Mouse (Mus musculus): ENCODE measurements at regions not wholly inside any gene's neighbourhood (a gene's known extent, or its start where the extent isn't known, plus 50 kb on each side); places are given as distances from the start of the nearest gene placed in this dataset.

GRCm38 (mm10) chrX:52221016-52221415 lies 56.0 kb upstream of the Gpc4 start:
- DNase-seq (ENCODE audit: low spot score): no peak

- peak; percentile 17 for DNase-seq (ENCODE audit: low spot score)
These were observed 52.2 kb upstream of the Gpc4 start for GRCm38 (mm10) chrX:52217189-52217789.

Data from ovary, postnatal 36 days (tissue).